Comparison of ENCODE assay signal across 9 mouse cellular contexts in the genomic region with DNA sequence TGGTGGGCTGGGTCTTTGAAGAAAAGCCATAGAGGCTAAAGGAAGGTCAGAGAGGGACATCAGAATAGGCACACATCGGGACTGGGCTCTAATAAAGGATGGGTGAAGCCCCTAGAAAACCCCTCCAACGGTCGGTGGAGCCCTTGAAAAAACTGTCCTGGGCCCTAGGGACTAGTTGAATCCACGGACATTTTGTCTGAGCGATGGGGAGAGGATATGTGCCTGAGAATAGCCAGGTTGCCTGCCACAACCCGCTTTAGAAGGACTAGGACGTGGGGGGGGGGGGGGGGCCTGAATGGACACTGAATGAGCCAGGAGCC. TPM values are rescaled to one million over a fixed set of nuclear protein-coding genes. Genes with fewer than 3 reads are reported as not detected.
A peak's percentile ranks its signal among the peaks of the same experiment; 100 is the strongest.
DNase-seq lines count a peak whose midpoint lies in the region; ATAC-seq and TF ChIP-seq lines count a peak whose summit lies in the region.
"Had no signal": no experiment of that assay in that cellular context is flagged by ENCODE, and none has a peak within 500 bp of the region (broad histone marks: within the 10 kb centered on the region; RNA-seq: fewer than 3 reads in every experiment).

No protein-coding gene starts in this region.

- no peaks in the 10 kb centered on the region for H3K36me3 ChIP-seq in embryonic facial prominence, embryonic 15.5 days
- no peaks in the 10 kb centered on the region for H3K36me3 ChIP-seq in hindbrain, embryonic 12.5 days
- no peaks in the 10 kb centered on the region for H3K36me3 ChIP-seq in midbrain, embryonic 16.5 days (ENCODE audit: control insufficient read depth, insufficient read depth, low read length)

- H3K4me2 ChIP-seq in embryonic facial prominence, embryonic 15.5 days (replicated peaks), result peak overlapping the region; percentile 51
- H3K4me2 ChIP-seq in hindbrain, embryonic 12.5 days (replicated peaks), result peak overlapping the region; percentile 53
- peak overlapping the region; percentile 54 for H3K4me2 ChIP-seq in midbrain, embryonic 16.5 days (ENCODE audit: low read length)

- no peaks in the 10 kb centered on the region for H3K9me3 ChIP-seq in embryonic facial prominence, embryonic 15.5 days (replicated peaks)
- no peaks in the 10 kb centered on the region for H3K9me3 ChIP-seq in hindbrain, embryonic 12.5 days (replicated peaks)
- H3K9me3 ChIP-seq in midbrain, embryonic 16.5 days (replicated peaks; ENCODE audit: control insufficient read depth, low read length, poor library complexity, severe bottlenecking), result no peaks in the 10 kb centered on the region

- WGBS in embryonic facial prominence, embryonic 15.5 days, result 3% methylated on average over 7 of the region's 7 CpGs
- WGBS in hindbrain, embryonic 12.5 days, result under 1% methylated on average over 7 of the region's 7 CpGs
- 0% methylated on average over 7 of the region's 7 CpGs for WGBS in midbrain, embryonic 16.5 days

- no peak for ATAC-seq in embryonic facial prominence, embryonic 15.5 days (ENCODE audit: insufficient number of reproducible peaks, low FRiP score, low TSS enrichment, low read depth)
- no peak; the same call in 1 of the 2 replicates for ATAC-seq in hindbrain, embryonic 12.5 days (ENCODE audit: low FRiP score)
- ATAC-seq in midbrain, embryonic 16.5 days, result peak; percentile 3; the same call in 1 of the 2 replicates
- no peak for ATAC-seq in granulocyte monocyte progenitor cell, adult 5-6 weeks (replicated peaks; ENCODE audit: poor library complexity, severe bottlenecking)

- no peak overlapping the region for H3K9ac ChIP-seq in embryonic facial prominence, embryonic 15.5 days
- peak overlapping the region; percentile 48 for H3K9ac ChIP-seq in hindbrain, embryonic 12.5 days
- peak overlapping the region; percentile 31; the same call in 1 of the 2 replicates for H3K9ac ChIP-seq in midbrain, embryonic 16.5 days (ENCODE audit: low read depth, low read length)

- H3K27ac ChIP-seq in layer of hippocampus, adult 2 months, result 0 out of 2 replicates have a peak overlapping the region, but pooled peaks have one; percentile 32
- no peak overlapping the region for H3K27ac ChIP-seq in embryonic facial prominence, embryonic 15.5 days (replicated peaks)
- H3K27ac ChIP-seq in hindbrain, embryonic 12.5 days, result peak overlapping the region; percentile 71
- H3K27ac ChIP-seq in midbrain, embryonic 16.5 days (ENCODE audit: low read length), result peak overlapping the region; percentile 76

- H3K4me3 ChIP-seq in layer of hippocampus, adult 2 months, result peak overlapping the region; percentile 41; the same call in 1 of the 2 replicates
- peak overlapping the region; percentile 27 for H3K4me3 ChIP-seq in embryonic facial prominence, embryonic 15.5 days (replicated peaks)
- H3K4me3 ChIP-seq in hindbrain, embryonic 12.5 days, result peak overlapping the region; percentile 27
- peak overlapping the region; percentile 28 for H3K4me3 ChIP-seq in midbrain, embryonic 16.5 days (ENCODE audit: low read depth, low read length)

- no peak for DNase-seq in layer of hippocampus, adult 2 months (ENCODE audit: low spot score in 2 of 2)
- DNase-seq in layer of hippocampus, postnatal 25 days (ENCODE audit: extremely low spot score in 1 of 2, low spot score in 1 of 2), result no peak
- DNase-seq in left cerebral cortex, adult 18-20 months (ENCODE audit: low spot score in 2 of 2), result no peak
- no peak for DNase-seq in left cerebral cortex, adult 9 months (ENCODE audit: low spot score in 2 of 2)
- DNase-seq: heart, postnatal 4 days had no signal

- TF ChIP-seq CTCF in layer of hippocampus, adult 2 months (conservative IDR thresholded peaks at IDR 0.05), result no peak

- peaks cover 8% of the 10 kb centered on the region for H3K4me1 ChIP-seq in embryonic facial prominence, embryonic 15.5 days
- H3K4me1 ChIP-seq in hindbrain, embryonic 12.5 days, result peaks cover 16% of the 10 kb centered on the region; the same call in 1 of the 2 replicates
- H3K4me1 ChIP-seq in midbrain, embryonic 16.5 days (ENCODE audit: control insufficient read depth, insufficient read depth, low read length), result peaks cover 9% of the 10 kb centered on the region

- peaks cover 90% of the 10 kb centered on the region for H3K27me3 ChIP-seq in embryonic facial prominence, embryonic 15.5 days
- peaks cover 73% of the 10 kb centered on the region for H3K27me3 ChIP-seq in hindbrain, embryonic 12.5 days
- peaks cover 23% of the 10 kb centered on the region for H3K27me3 ChIP-seq in midbrain, embryonic 16.5 days (ENCODE audit: control insufficient read depth, insufficient read depth, low read depth, low read length)

RNA-seq across cellular contexts. Expression of a gene that starts 7.0 kb away (rescaled TPM):
- 1 to 10 TPM; 2.8 to 3.3 TPM for total RNA-seq in layer of hippocampus, adult 2 months (2021)
- 1 to 10 TPM; 2.0 to 2.1 TPM for total RNA-seq in layer of hippocampus, postnatal 25 days (2021)
- polyA plus RNA-seq in embryonic facial prominence, embryonic 15.5 days (2015; fragmentation: Nextera tagmentation; extraction: Ambion mirVana), result 0.64 and 1.5 TPM in 2 replicates
- 54.0 and 55.0 TPM in 2 replicates for polyA plus RNA-seq in hindbrain, embryonic 12.5 days (2016; fragmentation: Nextera tagmentation; extraction: Ambion mirVana)
- polyA plus RNA-seq in midbrain, embryonic 16.5 days (2015; fragmentation: Nextera tagmentation; extraction: Ambion mirVana), result 55.8 and 154 TPM in 2 replicates
- total RNA-seq in left cerebral cortex, adult 18-20 months (2021), result 1 to 10 TPM; 3.5 to 4.4 TPM
- not detected in 2 replicates for total RNA-seq in granulocyte monocyte progenitor cell, adult 5-6 weeks (2014; fragmentation: Nextera tagmentation)
- total RNA-seq in granulocyte monocyte progenitor cell, adult 5-6 weeks (2017), result not detected in 2 replicates
- total RNA-seq: heart, postnatal 4 days had no signal

RNA-seq across cellular contexts. Expression of a gene that starts 10.4 kb away (rescaled TPM):
- total RNA-seq in layer of hippocampus, adult 2 months (2021), result 10 to 100 TPM; 12.1 to 18.4 TPM
- 10 to 100 TPM; 10.1 to 13.2 TPM for total RNA-seq in layer of hippocampus, postnatal 25 days (2021)
- 0.26 and 0.61 TPM in 2 replicates for polyA plus RNA-seq in embryonic facial prominence, embryonic 15.5 days (2015; fragmentation: Nextera tagmentation; extraction: Ambion mirVana)
- 17.0 and 17.9 TPM in 2 replicates for polyA plus RNA-seq in hindbrain, embryonic 12.5 days (2016; fragmentation: Nextera tagmentation; extraction: Ambion mirVana)
- 9.1 and 20.6 TPM in 2 replicates for polyA plus RNA-seq in midbrain, embryonic 16.5 days (2015; fragmentation: Nextera tagmentation; extraction: Ambion mirVana)
- total RNA-seq in left cerebral cortex, adult 18-20 months (2021), result 10 to 100 TPM; 10.7 to 14.3 TPM
- total RNA-seq in granulocyte monocyte progenitor cell, adult 5-6 weeks (2014; fragmentation: Nextera tagmentation), result not detected in 2 replicates
- total RNA-seq in granulocyte monocyte progenitor cell, adult 5-6 weeks (2017), result not detected in 2 replicates
- total RNA-seq: heart, postnatal 4 days had no signal

Comparison
In these comparisons a context has a peak if more than half of its experiments do, and no peak if none do; other contexts are left out.
1. RNA of a gene that starts 10.4 kb away (total RNA-seq): 12.1 to 18.4 TPM in layer of hippocampus, adult 2 months, 10.7 to 14.3 TPM in left cerebral cortex, adult 18-20 months and 10.1 to 13.2 TPM in layer of hippocampus, postnatal 25 days; not detected in granulocyte monocyte progenitor cell, adult 5-6 weeks; every median in the first group is over 10 times any median in the second.
2. Peak in every context shown above with its lines, with median percentiles within 50 percentile points of each other: H3K4me3 ChIP-seq and H3K4me2 ChIP-seq.